Mouse (Mus musculus): ENCODE data around the gene Mib2.
A peak's percentile ranks its signal among the peaks of the same experiment; 100 is the strongest.

DNA sequence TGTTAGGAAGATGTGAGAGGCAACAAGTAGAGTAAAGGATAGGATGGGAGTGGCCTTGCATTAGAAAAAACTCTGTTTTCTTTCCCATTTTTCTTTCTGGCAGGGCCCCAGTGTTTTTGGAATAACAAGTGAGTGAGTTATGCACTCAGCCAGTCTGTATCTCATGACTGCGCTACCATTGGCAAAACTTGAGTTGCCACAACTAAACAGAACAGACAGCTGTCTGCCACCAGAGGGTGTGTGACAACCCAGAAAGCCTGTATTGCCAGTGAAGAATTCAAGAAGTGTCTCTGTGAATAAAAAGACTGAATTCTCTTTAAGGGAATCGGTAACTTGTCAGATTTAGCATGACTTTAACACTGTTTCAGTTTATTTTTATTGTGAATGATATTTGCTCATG, 7.0 kb upstream of the Mib2 start:
- TF ChIP-seq CTCF (IDR thresholded peaks at IDR 0.05; ENCODE audit: low read depth): peak; percentile 30
- TF ChIP-seq EP300 (IDR thresholded peaks at IDR 0.05; ENCODE audit: low read depth): no peak

Data from liver, embryonic 14.5 days (tissue).